Mouse (Mus musculus) kidney, adult 2 months (tissue): ENCODE results near the gene B130006D01Rik.

Experiments used
- CTCF ChIP-seq: fragments of 200-500 bp; conservative IDR thresholded peaks from 2 replicates; pipeline ENCODE4 v1.5.1; 2011; ENCODE audit warnings: low read depth, mild to moderate bottlenecking, control low read depth, low read length, moderate library complexity, mixed read lengths; ENCODE audit not compliant: insufficient read depth, insufficient read length
- POLR2A ChIP-seq: fragments of 200-500 bp; IDR thresholded peaks from one replicate; pipeline ENCODE4 v1.6.1; 2011; ENCODE audit warnings: low read depth, low read length, control low read depth

DNA sequence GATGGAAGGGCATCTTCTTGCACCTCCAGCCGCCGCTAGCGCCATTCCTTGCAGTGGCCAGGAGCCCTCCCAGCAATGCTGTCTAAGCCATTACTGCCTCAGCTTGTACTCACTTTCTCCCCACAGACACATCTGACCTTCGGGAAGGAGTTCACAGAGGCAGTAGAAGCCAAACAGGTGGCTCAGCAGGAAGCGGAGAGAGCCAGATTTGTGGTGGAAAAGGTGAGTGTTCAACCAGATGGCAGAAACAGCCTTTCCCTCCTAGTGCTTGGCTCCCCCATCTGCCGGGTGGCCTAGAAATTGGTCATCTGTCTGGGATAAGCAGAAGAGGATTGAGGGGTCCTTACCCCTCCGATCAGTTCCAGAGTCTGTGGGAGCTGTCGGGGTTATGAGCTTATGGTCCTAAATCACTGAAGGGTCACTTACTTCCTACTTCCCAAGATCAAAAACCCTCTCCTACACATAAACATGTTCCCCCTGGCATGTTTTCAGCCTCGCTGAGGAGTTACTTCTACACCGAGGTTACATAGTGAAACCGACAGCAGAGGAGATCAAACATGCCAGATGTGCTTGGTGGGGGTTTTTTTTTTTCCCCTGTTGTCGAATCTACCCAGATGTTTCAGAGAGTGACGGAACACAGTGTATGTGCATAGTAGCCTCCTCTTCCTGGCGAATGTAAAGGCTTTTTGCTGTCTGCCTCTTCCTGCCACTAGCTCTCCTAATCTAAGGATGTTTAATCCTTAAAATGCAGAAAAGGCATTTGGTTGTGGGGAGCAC is 45.3 kb upstream of the B130006D01Rik start:
- no peak for TF ChIP-seq POLR2A
- TF ChIP-seq CTCF = no peak
